Mouse (Mus musculus) spleen, adult 2 months (tissue): Measurements from ENCODE around the gene Otop3. TPM values are rescaled to one million over a fixed set of nuclear protein-coding genes. Genes with fewer than 3 reads are reported as not detected.

Source experiments
- DNase-seq, 2 experiments: peaks; one replicate each; pipeline versions ENCODE4 v3.0.0 to v3.0.0-alpha.2; 2012 to 2021; ENCODE audit warnings: low spot score in 2 of 2, low read depth in 1 of 2
- H3K27ac ChIP-seq: fragments of 200-500 bp; 2 replicates; pipeline ENCODE4 v1.5.1; 2012; ENCODE audit warnings: low read length, inconsistent platforms; ENCODE audit not compliant: insufficient read depth
- H3K27me3 ChIP-seq: fragments of 200-500 bp; 2 replicates; pipeline ENCODE4 v1.6.1; 2012; ENCODE audit warnings: mild to moderate bottlenecking, moderate library complexity, low read length, inconsistent platforms; ENCODE audit not compliant: control insufficient read depth, insufficient read depth
- H3K36me3 ChIP-seq: fragments of 200-500 bp; 2 replicates; pipeline ENCODE4 v1.6.1; 2012; ENCODE audit warnings: mild to moderate bottlenecking, low read length, inconsistent platforms; ENCODE audit not compliant: control insufficient read depth, insufficient read depth
- H3K4me1 ChIP-seq: fragments of 200-500 bp; 2 replicates; pipeline ENCODE4 v1.6.1; 2011; ENCODE audit warnings: inconsistent platforms; ENCODE audit not compliant: control insufficient read depth, insufficient read depth, insufficient read length
- H3K4me3 ChIP-seq: fragments of 200-500 bp; 2 replicates; pipeline ENCODE4 v1.5.1; 2011; ENCODE audit warnings: mild to moderate bottlenecking, inconsistent platforms; ENCODE audit not compliant: insufficient read depth, insufficient read length; ENCODE audit errors: extremely low read depth
- CTCF ChIP-seq: fragments of 200-500 bp; IDR thresholded peaks from 2 replicates; pipeline ENCODE4 v1.5.1; 2011; ENCODE audit warnings: mild to moderate bottlenecking, inconsistent platforms; ENCODE audit not compliant: insufficient read depth, insufficient read length, insufficient replicate concordance; ENCODE audit errors: extremely low read depth
- POLR2A ChIP-seq: fragments of 200-500 bp; IDR thresholded peaks from 2 replicates; pipeline ENCODE4 v1.6.1; 2011; ENCODE audit warnings: low read depth, low read length, inconsistent platforms
- WGBS: fragments of 180-500 bp; shearing (Covaris S2); methylation state at CpG from one replicate; pipeline ENCODE4 v1.1.7; 2018; 5-methylcytosine and 5-hydroxymethylcytosine counted together
- polyA plus RNA-seq: library from polyadenylated mRNA; depleted of rRNA; stranded (reverse); fragments of >200 nt; gene quantifications from 2 replicates; pipeline ENCODE4 v1.2.3, GENCODE M21; 2012

Gene Otop3
- polyA plus RNA-seq, 1 experiment, result not detected

DNA sequence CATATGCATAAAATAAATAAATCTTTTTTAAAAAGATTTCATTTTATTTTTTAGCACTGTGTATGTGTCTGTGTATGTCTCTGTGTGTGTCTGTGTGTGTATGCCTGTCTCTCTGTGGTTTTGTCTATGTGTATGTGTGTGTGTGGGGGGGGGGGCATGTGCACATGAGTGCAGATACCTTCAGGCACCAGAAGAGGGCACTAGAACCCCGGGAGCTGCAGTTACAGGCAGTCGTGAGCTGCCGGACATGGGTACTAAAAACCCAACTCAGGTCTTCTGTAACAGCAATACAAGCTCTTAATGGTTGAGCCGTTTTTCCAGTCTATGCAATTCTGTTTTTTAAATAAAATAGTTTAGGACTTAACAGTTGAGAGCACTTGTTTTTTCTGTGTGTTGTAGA is 33.8 kb upstream of the Otop3 start:
- Histone ChIP-seq H3K27ac (no peak overlapping the region), H3K4me3 (no peak overlapping the region), H3K36me3 (no peaks in the 10 kb centered on the region), H3K27me3 (no peaks in the 10 kb centered on the region), H3K4me1 (no peaks in the 10 kb centered on the region)
- WGBS, result 82% methylated on average over 4 of the region's 4 CpGs
- DNase-seq, result no peak
- TF ChIP-seq CTCF (no peak), POLR2A (no peak)

DNA sequence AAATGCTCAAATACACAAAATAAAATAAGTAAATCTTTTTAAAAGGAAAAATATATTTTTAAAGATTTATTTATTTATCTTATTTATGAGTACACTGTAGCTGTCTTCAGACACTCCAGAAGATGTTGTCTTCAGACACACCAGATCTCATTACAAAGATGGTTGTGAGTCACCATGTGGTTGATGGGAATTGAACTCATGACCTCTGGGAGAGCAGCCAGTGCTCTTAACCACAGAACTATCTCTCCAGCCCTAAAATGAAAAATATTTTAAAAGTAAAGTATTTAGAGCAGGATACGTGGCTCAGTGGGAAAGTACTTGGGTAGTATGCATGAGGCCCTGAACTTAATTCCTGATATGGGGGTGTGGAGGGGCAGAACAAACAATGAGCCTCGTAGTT is 33.2 kb upstream of the Otop3 start:
- Histone ChIP-seq H3K4me3 (no peak overlapping the region), H3K27me3 (no peaks in the 10 kb centered on the region), H3K4me1 (no peaks in the 10 kb centered on the region), H3K27ac (no peak overlapping the region), H3K36me3 (no peaks in the 10 kb centered on the region)
- no peak for TF ChIP-seq POLR2A
- TF ChIP-seq CTCF, result no peak
- WGBS, result 85% methylated on average over 2 of the region's 2 CpGs
- DNase-seq, result no peak

DNA sequence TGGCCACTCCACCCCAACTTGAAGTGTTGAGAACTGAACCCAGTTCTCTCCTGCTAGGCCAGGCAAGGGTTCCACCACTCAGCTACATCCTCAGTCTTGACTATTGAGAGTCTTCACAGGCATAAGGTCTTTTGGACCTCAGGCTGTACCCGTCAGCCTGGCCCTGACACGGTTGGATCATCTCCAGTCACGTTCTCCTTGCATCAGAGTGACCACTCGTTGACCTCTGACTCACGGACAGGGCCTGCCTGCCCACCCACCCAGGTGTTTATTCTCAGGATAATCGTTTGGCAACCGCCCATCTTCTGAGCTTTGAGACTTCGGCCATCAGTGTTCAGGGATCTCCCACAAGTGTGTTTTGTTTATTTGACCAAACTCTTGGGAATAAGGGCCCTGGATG is 31.4 kb upstream of the Otop3 start:
- WGBS, result 78% methylated on average over 8 of the region's 8 CpGs
- Histone ChIP-seq H3K27me3 (no peaks in the 10 kb centered on the region), H3K4me3 (no peak overlapping the region), H3K27ac (no peak overlapping the region), H3K36me3 (no peaks in the 10 kb centered on the region), H3K4me1 (no peaks in the 10 kb centered on the region)
- TF ChIP-seq CTCF (no peak), POLR2A (no peak)
- no peak for DNase-seq

DNA sequence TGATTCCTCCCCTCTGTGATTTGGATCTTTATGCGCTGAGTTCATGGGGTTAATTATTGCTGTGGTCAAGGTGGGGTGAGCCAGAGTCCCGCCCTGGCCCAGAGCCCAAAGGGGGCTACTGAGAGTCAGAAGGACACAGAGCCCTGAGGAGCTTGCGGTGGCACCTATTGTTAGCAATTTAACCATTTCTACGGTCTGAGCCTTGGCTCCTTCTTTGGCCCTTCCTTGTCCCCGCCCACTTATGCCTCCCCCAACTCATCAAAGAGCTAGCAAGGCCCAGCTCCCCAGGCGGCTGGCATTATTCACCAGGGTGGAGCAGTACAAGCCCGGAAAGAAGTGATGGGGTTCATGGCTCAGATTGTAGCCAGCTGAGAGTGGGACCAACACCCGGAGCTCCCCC is 27.7 kb upstream of the Otop3 start, which contains the start of gene Otop2:
Gene Otop2, plus strand, starts transcription at position 301 of the 400 bp plus-strand sequence.
- H3K4me1 ChIP-seq, result no peaks in the 10 kb centered on the region
- no peak within 1 kb of the TSS for H3K4me3 ChIP-seq
- 64% methylated on average over 8 of the region's 8 CpGs for WGBS
- H3K36me3 ChIP-seq, result no peaks in the 10 kb centered on the region
- no peaks in the 10 kb centered on the region for H3K27me3 ChIP-seq
- no peak within 1 kb of the TSS for H3K27ac ChIP-seq
- DNase-seq, result no peak
- TF ChIP-seq POLR2A (no peak), CTCF (no peak)

DNA sequence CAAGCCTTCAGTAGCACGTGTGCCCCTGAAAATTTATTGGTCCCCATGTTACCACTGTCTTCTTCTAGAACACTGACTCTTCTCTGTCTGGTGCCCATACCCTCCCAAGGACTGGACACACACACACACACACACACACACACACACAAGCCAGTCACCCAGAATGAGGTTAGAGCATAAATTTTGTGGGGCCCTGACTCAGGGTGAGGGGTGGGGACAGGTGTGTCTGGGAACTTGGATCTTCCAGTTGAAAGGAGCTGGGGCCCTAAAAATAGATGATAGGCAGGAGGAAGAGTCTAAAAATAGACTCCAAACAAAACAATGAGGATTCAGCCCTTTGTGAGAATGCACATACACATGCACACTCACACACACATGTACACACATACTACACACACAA is 25.8 kb upstream of the Otop3 start:
- no peak overlapping the region for H3K4me3 ChIP-seq
- H3K36me3 ChIP-seq, result no peaks in the 10 kb centered on the region
- no peak for TF ChIP-seq CTCF
- no peak for TF ChIP-seq POLR2A
- no peaks in the 10 kb centered on the region for H3K4me1 ChIP-seq
- WGBS, result 47% methylated on average over 1 of the region's 1 CpGs
- no peak for DNase-seq
- no peaks in the 10 kb centered on the region for H3K27me3 ChIP-seq
- H3K27ac ChIP-seq, result no peak overlapping the region

DNA sequence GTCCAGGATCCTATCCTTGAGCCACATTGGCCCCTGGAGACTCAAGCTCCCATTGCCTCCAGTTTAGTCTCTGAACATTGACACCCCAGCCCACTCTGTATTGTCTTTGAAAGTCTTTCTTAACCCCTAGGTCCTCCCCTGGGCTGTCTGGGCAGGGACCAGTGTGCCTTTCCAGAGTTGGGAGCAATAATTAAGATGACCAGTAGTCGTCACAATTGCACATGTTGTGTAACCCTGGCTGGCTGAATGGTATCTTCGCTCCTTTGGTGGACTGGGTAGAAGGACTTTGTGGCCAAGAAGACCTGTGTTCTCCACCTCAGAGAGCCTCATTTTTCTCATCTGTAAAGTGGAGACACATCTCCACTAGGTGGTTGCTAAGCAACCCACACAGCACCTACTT is 20.3 kb upstream of the Otop3 start:
- DNase-seq, result no peak
- no peak overlapping the region for H3K4me3 ChIP-seq
- no peak overlapping the region for H3K27ac ChIP-seq
- H3K27me3 ChIP-seq, result peaks cover 6% of the 10 kb centered on the region; the same call in 1 of the 2 replicates
- 27% methylated on average over 2 of the region's 2 CpGs for WGBS
- H3K36me3 ChIP-seq, result no peaks in the 10 kb centered on the region
- TF ChIP-seq CTCF (no peak), POLR2A (no peak)
- H3K4me1 ChIP-seq, result no peaks in the 10 kb centered on the region

DNA sequence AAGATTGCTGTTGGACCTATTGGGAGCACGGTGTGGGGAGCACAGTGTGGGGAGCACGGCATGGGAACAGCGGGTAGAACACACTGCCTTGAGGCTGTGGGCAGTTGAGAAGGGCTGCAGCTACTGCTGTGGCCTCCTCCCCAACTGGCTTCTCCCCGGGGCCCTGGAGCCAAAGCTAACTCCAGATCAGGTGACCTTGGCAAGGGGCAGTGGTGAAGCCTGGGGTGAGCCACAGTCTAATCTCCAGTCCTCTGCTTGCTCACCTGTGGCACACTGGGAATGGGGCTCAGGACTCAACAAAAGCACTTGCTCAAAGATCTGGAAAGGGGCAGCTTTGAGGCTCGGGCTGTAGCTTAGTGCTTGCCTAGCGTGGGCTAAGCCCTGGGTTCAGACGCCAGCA is 17.3 kb upstream of the Otop3 start:
- no peaks in the 10 kb centered on the region for H3K36me3 ChIP-seq
- H3K27me3 ChIP-seq, result peaks cover 16% of the 10 kb centered on the region; the same call in 1 of the 2 replicates
- H3K27ac ChIP-seq, result no peak overlapping the region
- 61% methylated on average over 7 of the region's 7 CpGs for whole genome bisulfite sequencing
- TF ChIP-seq CTCF (no peak), POLR2A (no peak)
- no peak for DNase-seq
- H3K4me3 ChIP-seq, result no peak overlapping the region
- H3K4me1 ChIP-seq, result no peaks in the 10 kb centered on the region
